Mouse (Mus musculus): ENCODE measurements around the gene Tmem30c. TPM values are rescaled to one million over a fixed set of nuclear protein-coding genes. Genes with fewer than 3 reads are reported as not detected.
A peak's percentile ranks its signal among the peaks of the same experiment; 100 is the strongest.
"Not testable (repeated sequence)": the region's sequence is repeated elsewhere in the genome, so short reads cannot be mapped to it uniquely, and the experiment has no call there.

Gene Tmem30c
- polyA plus RNA-seq, 1 experiment = 1.4 TPM

DNA sequence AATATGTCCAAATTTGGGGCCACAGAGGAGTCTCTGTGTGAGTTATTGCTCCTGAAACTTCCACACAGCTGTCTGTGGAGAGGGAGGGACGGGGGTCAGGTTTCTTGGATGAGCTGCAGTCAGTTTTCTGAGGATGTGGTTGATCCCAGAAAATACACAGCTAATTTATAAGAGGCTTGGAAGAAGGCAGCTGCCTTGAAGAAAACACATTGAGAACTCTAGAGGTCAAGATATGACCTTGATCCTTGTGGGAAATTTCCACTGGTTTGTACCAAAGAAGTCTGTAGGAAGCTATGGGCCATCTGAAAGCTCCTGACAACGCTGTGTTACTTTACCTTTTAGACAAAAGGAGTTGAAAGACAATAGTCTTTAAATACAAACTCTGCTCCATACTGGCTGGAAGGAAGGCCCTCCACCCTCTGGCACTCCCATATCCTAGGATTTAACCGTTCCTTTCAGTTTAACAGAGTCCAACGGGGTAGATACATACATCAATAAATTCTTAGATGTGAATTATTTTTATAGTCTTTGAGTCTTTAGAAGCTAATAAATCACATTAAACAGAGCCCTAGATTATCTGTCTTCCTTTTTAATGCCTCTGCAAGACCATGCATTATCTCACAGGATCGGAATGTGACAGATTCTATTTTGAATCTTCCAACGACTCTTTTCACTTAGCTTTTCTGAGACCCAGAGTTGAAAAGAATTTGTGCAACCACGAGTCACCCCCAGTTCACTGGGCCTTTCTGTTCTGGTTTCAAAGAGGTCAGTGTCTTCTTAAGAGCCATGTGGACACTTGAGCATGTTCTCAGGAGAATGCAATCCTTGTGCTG, 40.9 kb downstream of the Tmem30c start:
- 56% methylated on average over 7 of the region's 7 CpGs for WGBS
- H3K4me3 ChIP-seq (replicated peaks; ENCODE audit: control insufficient read depth, low read depth, low read length) = no peak overlapping the region
- TF ChIP-seq POLR2A (IDR thresholded peaks at IDR 0.05; ENCODE audit: borderline replicate concordance, control insufficient read depth, low read depth, low read length) (no peak), CTCF (IDR thresholded peaks at IDR 0.05; ENCODE audit: control insufficient read depth, insufficient read depth, low read length) (no peak)
- H3K27ac ChIP-seq (ENCODE audit: control insufficient read depth, insufficient read depth, low read depth, low read length, poor library complexity) = no peak overlapping the region
- H3K4me1 ChIP-seq (ENCODE audit: control insufficient read depth, insufficient read depth, low read length) = no peaks in the 10 kb centered on the region

DNA sequence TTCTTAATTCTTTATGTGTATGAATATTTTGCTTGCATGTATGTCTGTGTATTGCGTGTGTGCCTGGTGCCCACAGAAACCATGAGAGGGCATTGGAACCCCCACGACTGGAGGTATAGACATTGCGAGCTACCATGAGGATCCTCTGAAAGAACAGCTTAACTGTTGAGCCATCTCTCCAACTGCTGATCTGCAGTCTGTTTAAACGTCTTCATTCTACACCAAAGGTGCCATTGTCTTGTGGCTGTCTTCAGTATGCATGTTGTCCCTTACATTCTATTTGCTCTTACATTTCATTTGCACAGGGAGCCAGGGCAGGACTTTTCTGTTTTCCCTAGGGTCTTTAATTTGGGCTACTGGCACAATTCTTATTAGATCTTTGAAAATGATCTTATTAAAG, 41.7 kb downstream of the Tmem30c start:
- Histone ChIP-seq H3K27ac (ENCODE audit: control insufficient read depth, insufficient read depth, low read depth, low read length, poor library complexity) (no peak overlapping the region), H3K4me1 (ENCODE audit: control insufficient read depth, insufficient read depth, low read length) (no peaks in the 10 kb centered on the region; the same call in 1 of the 2 replicates), H3K4me3 (replicated peaks; ENCODE audit: control insufficient read depth, low read depth, low read length) (no peak overlapping the region)
- TF ChIP-seq CTCF (IDR thresholded peaks at IDR 0.05; ENCODE audit: control insufficient read depth, insufficient read depth, low read length) (no peak), POLR2A (IDR thresholded peaks at IDR 0.05; ENCODE audit: borderline replicate concordance, control insufficient read depth, low read depth, low read length) (no peak)
- WGBS = 80% methylated on average over 4 of the region's 4 CpGs

GRCm38 (mm10) chr16:57247464-57247863, 45.2 kb downstream of the Tmem30c start:
- WGBS = 92% methylated on average over 4 of the region's 4 CpGs
- TF ChIP-seq CTCF (IDR thresholded peaks at IDR 0.05; ENCODE audit: control insufficient read depth, insufficient read depth, low read length) (no peak), POLR2A (IDR thresholded peaks at IDR 0.05; ENCODE audit: borderline replicate concordance, control insufficient read depth, low read depth, low read length) (no peak)
- Histone ChIP-seq H3K4me3 (replicated peaks; ENCODE audit: control insufficient read depth, low read depth, low read length) (no peak overlapping the region), H3K4me1 (ENCODE audit: control insufficient read depth, insufficient read depth, low read length) (no peaks in the 10 kb centered on the region; the same call in 1 of the 2 replicates), H3K27ac (ENCODE audit: control insufficient read depth, insufficient read depth, low read depth, low read length, poor library complexity) (no peak overlapping the region)

GRCm38 (mm10) chr16:57246596-57246995, 46.1 kb downstream of the Tmem30c start:
- 5% methylated on average over 3 of the region's 3 CpGs for WGBS
- H3K4me3 ChIP-seq (replicated peaks; ENCODE audit: control insufficient read depth, low read depth, low read length) = no peak overlapping the region
- peak overlapping the region; percentile 3; the same call in 1 of the 2 replicates for H3K27ac ChIP-seq (ENCODE audit: control insufficient read depth, insufficient read depth, low read depth, low read length, poor library complexity)
- TF ChIP-seq POLR2A (IDR thresholded peaks at IDR 0.05; ENCODE audit: borderline replicate concordance, control insufficient read depth, low read depth, low read length) = no peak
- TF ChIP-seq CTCF (IDR thresholded peaks at IDR 0.05; ENCODE audit: control insufficient read depth, insufficient read depth, low read length) = no peak
- H3K4me1 ChIP-seq (ENCODE audit: control insufficient read depth, insufficient read depth, low read length) = no peaks in the 10 kb centered on the region; the same call in 1 of the 2 replicates

DNA sequence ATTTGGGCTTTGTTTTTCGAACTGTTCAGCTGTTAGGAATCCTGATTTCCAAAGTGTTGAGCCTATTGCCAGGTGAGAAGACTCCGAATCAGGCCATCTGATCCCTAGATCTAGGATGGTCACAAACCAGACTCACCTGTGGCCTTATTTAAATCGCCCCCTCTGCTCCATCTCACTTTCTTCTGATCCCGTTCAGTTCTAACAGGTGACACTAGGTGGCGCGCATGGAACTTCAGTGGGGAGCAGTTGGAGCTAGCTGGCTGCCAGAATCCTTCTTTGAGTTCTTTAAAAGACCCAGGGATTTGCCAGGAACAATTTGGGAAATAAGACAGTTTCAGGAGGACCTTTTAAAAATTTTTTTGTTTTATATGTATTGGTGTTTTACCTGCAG, 48.8 kb downstream of the Tmem30c start:
- WGBS = 7% methylated on average over 6 of the region's 6 CpGs
- Histone ChIP-seq H3K4me3 (replicated peaks; ENCODE audit: control insufficient read depth, low read depth, low read length) (no peak overlapping the region), H3K4me1 (ENCODE audit: control insufficient read depth, insufficient read depth, low read length) (no peaks in the 10 kb centered on the region; the same call in 1 of the 2 replicates), H3K27ac (ENCODE audit: control insufficient read depth, insufficient read depth, low read depth, low read length, poor library complexity) (no peak overlapping the region)
- TF ChIP-seq POLR2A (IDR thresholded peaks at IDR 0.05; ENCODE audit: borderline replicate concordance, control insufficient read depth, low read depth, low read length) (no peak), CTCF (IDR thresholded peaks at IDR 0.05; ENCODE audit: control insufficient read depth, insufficient read depth, low read length) (peak; percentile 77)

DNA sequence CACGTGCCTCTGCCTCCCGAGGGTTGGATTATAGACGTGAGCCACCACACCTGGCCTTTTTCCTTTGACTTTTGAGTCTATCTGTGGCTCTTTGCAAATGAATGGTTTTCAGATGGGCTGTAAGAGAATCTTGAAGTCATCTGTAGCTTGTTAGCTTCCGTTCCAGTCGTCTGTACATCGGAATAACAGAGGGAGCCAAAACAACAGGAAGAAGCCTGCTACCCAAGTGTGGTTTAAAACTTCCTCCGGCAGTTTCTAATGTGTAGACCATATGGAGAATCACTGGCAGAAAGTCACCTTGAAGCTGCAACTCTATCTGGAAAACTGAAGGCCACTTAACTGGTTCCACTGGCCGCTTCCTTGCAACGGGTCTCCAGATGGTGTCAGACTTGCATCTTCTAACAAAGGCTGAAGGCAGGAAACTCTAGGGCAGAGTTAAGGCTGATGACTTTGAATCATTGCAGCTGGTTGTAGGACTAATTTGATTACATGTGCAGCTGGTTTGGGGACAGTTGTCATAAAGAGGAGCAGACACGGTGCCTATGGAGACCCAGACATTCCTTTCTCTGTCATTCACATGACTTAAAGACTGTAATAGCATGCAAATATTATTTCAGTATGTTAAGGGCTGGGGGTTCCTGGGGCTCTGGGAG, 49.3 kb downstream of the Tmem30c start:
- Histone ChIP-seq H3K4me3 (replicated peaks; ENCODE audit: control insufficient read depth, low read depth, low read length) (no peak overlapping the region), H3K27ac (ENCODE audit: control insufficient read depth, insufficient read depth, low read depth, low read length, poor library complexity) (no peak overlapping the region), H3K4me1 (ENCODE audit: control insufficient read depth, insufficient read depth, low read length) (no peaks in the 10 kb centered on the region; the same call in 1 of the 2 replicates)
- 5% methylated on average over 10 of the region's 10 CpGs for WGBS
- no peak for TF ChIP-seq CTCF (IDR thresholded peaks at IDR 0.05; ENCODE audit: control insufficient read depth, insufficient read depth, low read length)
- TF ChIP-seq POLR2A (IDR thresholded peaks at IDR 0.05; ENCODE audit: borderline replicate concordance, control insufficient read depth, low read depth, low read length) = no peak

DNA sequence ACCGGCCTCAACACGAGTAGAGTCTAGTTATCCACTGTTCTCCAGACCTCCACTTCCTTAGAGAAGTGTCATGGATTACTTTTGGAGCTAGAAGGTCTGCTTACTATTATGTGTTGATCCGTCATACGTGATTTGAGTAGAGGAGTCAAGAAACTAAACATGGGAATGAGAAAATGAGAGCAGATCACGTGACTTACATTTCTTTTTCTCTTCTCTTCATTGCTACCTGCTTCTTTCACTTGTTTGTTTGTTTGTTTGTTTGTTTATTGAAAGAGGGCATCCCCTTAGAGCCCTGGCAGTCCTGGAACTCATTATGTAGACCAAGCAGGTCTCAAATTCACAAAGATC, 49.8 kb downstream of the Tmem30c start:
- Histone ChIP-seq H3K4me1 (ENCODE audit: control insufficient read depth, insufficient read depth, low read length) (no peaks in the 10 kb centered on the region; the same call in 1 of the 2 replicates), H3K27ac (ENCODE audit: control insufficient read depth, insufficient read depth, low read depth, low read length, poor library complexity) (no peak overlapping the region), H3K4me3 (replicated peaks; ENCODE audit: control insufficient read depth, low read depth, low read length) (no peak overlapping the region)
- TF ChIP-seq CTCF (IDR thresholded peaks at IDR 0.05; ENCODE audit: control insufficient read depth, insufficient read depth, low read length) (no peak), POLR2A (IDR thresholded peaks at IDR 0.05; ENCODE audit: borderline replicate concordance, control insufficient read depth, low read depth, low read length) (no peak)
- 78% methylated on average over 5 of the region's 5 CpGs for WGBS

- H3K4me3 ChIP-seq (replicated peaks; ENCODE audit: control insufficient read depth, low read depth, low read length) = no peak overlapping the region
- WGBS = 58% methylated on average over 7 of the region's 7 CpGs
- no peaks in the 10 kb centered on the region for H3K4me1 ChIP-seq (ENCODE audit: control insufficient read depth, insufficient read depth, low read length)
- no peak for TF ChIP-seq POLR2A (IDR thresholded peaks at IDR 0.05; ENCODE audit: borderline replicate concordance, control insufficient read depth, low read depth, low read length)
- no peak overlapping the region for H3K27ac ChIP-seq (ENCODE audit: control insufficient read depth, insufficient read depth, low read depth, low read length, poor library complexity)
These were observed 56.7 kb downstream of the Tmem30c start for GRCm38 (mm10) chr16:57235871-57236510.

GRCm38 (mm10) chr16:57231937-57232310, 60.7 kb downstream of the Tmem30c start:
- not testable (repeated sequence) for H3K4me3 ChIP-seq (replicated peaks; ENCODE audit: control insufficient read depth, low read depth, low read length); H3K4me1 ChIP-seq (ENCODE audit: control insufficient read depth, insufficient read depth, low read length); H3K27ac ChIP-seq (ENCODE audit: control insufficient read depth, insufficient read depth, low read depth, low read length, poor library complexity)
- whole genome bisulfite sequencing = 74% methylated on average over 5 of the region's 5 CpGs

Measured in bone marrow, adult 2 months (tissue).